Mouse (Mus musculus): ENCODE data around the gene Slc6a1.
"Not testable (repeated sequence)": the region's sequence is repeated elsewhere in the genome, so short reads cannot be mapped to it uniquely, and the experiment has no call there.

Slc6a1 gene

GRCm38 (mm10) chr6:114290929-114291328, 8.5 kb downstream of the Slc6a1 start:
- no peak for DNase-seq

- no peak for DNase-seq
Observed at GRCm38 (mm10) chr6:114291396-114291795, 9.0 kb downstream of the Slc6a1 start.

GRCm38 (mm10) chr6:114293511-114293910, 11.1 kb downstream of the Slc6a1 start:
- no peak for DNase-seq

GRCm38 (mm10) chr6:114295086-114295485, 12.7 kb downstream of the Slc6a1 start:
- no peak for DNase-seq

GRCm38 (mm10) chr6:114297260-114298002, 15.0 kb downstream of the Slc6a1 start:
- no peak for DNase-seq

- DNase-seq, result no peak
Observed at GRCm38 (mm10) chr6:114299699-114300098, 17.3 kb downstream of the Slc6a1 start.

GRCm38 (mm10) chr6:114300737-114301136, 18.3 kb downstream of the Slc6a1 start:
- DNase-seq, result no peak

GRCm38 (mm10) chr6:114304668-114305067, 22.2 kb downstream of the Slc6a1 start:
- DNase-seq, result no peak

- DNase-seq, result no peak
Observed at GRCm38 (mm10) chr6:114320511-114320910, 38.1 kb downstream of the Slc6a1 start.

- no peak for DNase-seq
Observed at GRCm38 (mm10) chr6:114321146-114321545, 38.7 kb downstream of the Slc6a1 start.

- DNase-seq, result no peak
Observed at GRCm38 (mm10) chr6:114322914-114323313, 40.5 kb downstream of the Slc6a1 start.

- no peak for DNase-seq
Observed at GRCm38 (mm10) chr6:114324808-114325207, 42.4 kb downstream of the Slc6a1 start.

- no peak for DNase-seq
Observed at GRCm38 (mm10) chr6:114329597-114330470, 47.4 kb downstream of the Slc6a1 start.

GRCm38 (mm10) chr6:114331926-114332325, 49.5 kb downstream of the Slc6a1 start:
- no peak for DNase-seq

GRCm38 (mm10) chr6:114336128-114336943, 53.9 kb downstream of the Slc6a1 start:
- DNase-seq, result no peak

GRCm38 (mm10) chr6:114336944-114337215, 54.4 kb downstream of the Slc6a1 start:
- DNase-seq, result no peak

GRCm38 (mm10) chr6:114341381-114341780, 58.9 kb downstream of the Slc6a1 start:
- not testable (repeated sequence) for DNase-seq

GRCm38 (mm10) chr6:114343740-114344139, 61.3 kb downstream of the Slc6a1 start:
- DNase-seq, result peak in 1 of 2 experiments; percentile 9

- peak; percentile 16 to 28 for DNase-seq
Observed at GRCm38 (mm10) chr6:114345156-114345555, 62.7 kb downstream of the Slc6a1 start.

- no peak for DNase-seq
Observed at GRCm38 (mm10) chr6:114347831-114348754, 65.7 kb downstream of the Slc6a1 start.

GRCm38 (mm10) chr6:114354635-114355034, 72.2 kb downstream of the Slc6a1 start:
- no peak for DNase-seq

GRCm38 (mm10) chr6:114358171-114358570, 75.7 kb downstream of the Slc6a1 start:
- DNase-seq, result no peak

Data from thymus, postnatal 36 days (tissue).